Mouse (Mus musculus): ENCODE measurements around the gene Csf2rb.

DNA sequence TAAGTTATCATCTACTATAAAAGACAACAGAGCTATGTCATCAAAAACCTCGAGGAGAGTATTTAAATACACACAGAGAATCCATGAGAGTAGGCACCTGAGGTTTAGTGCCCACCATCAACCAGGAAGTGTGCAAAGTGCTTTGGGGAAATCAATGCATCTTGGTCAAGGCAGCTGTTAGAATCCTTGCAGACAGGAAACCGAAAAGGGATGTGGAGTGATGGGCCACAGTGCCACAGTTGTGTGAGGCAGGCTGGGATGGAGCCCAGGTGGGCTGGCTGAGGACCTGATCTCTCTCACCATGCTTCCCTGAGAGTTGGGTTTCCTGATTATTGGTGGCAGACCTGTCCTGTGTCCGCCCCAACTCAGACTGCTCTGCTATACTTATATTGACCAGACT lies 25.9 kb upstream of the Csf2rb start:
- no peak for TF ChIP-seq POLR2A (IDR thresholded peaks at IDR 0.05; ENCODE audit: extremely low read depth, insufficient read depth, low read length)
- TF ChIP-seq CTCF (IDR thresholded peaks at IDR 0.05; ENCODE audit: low read depth, low read length): no peak
